Mouse (Mus musculus): Measurements from ENCODE around the gene Cfap161. TPM values are rescaled to one million over a fixed set of nuclear protein-coding genes. Genes with fewer than 3 reads are reported as not detected.

Gene Cfap161
- polyA plus RNA-seq, 1 experiment from 2014 or later = 2.3 TPM

DNA sequence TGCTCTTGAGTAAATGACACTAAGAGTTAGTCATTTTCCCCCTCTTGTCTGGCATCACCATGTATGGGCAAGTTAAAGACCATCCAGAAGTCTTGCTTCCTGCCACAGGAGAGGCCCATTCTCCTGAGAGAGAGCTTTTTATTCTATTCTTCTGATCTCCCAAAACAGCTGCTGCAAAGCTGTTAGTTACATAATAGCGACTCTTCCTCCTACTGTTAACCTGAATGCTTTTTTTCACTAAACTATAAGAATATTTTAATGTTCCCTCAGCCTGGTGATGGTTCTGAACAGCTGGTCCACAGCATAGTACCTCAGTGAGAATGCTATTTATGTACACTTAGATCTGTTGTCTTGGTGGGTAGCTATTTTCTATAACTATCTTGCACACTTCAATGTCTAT, 21.0 kb upstream of the Cfap161 start:
- H3K4me3 ChIP-seq (ENCODE audit: low read depth, low read length) = no peak overlapping the region
- no peaks in the 10 kb centered on the region for H3K9me3 ChIP-seq (replicated peaks; ENCODE audit: control insufficient read depth, low read length, poor library complexity, severe bottlenecking)
- no peak overlapping the region for H3K9ac ChIP-seq (ENCODE audit: low read depth, low read length)
- no peaks in the 10 kb centered on the region for H3K36me3 ChIP-seq (ENCODE audit: control insufficient read depth, insufficient read depth, low read length)
- no peak for ATAC-seq
- H3K4me2 ChIP-seq (ENCODE audit: low read length) = no peak overlapping the region
- H3K27me3 ChIP-seq (ENCODE audit: control insufficient read depth, insufficient read depth, low read depth, low read length) = no peaks in the 10 kb centered on the region
- 85% methylated on average over 1 of the region's 1 CpGs for WGBS
- H3K4me1 ChIP-seq (ENCODE audit: control insufficient read depth, insufficient read depth, low read length) = peaks cover 5% of the 10 kb centered on the region
- no peak overlapping the region for H3K27ac ChIP-seq (ENCODE audit: low read length)

- H3K36me3 ChIP-seq (ENCODE audit: control insufficient read depth, insufficient read depth, low read length) = no peaks in the 10 kb centered on the region
- peaks cover 13% of the 10 kb centered on the region for H3K4me1 ChIP-seq (ENCODE audit: control insufficient read depth, insufficient read depth, low read length)
- 7% methylated on average over 4 of the region's 4 CpGs for WGBS
- no peak overlapping the region for H3K4me3 ChIP-seq (ENCODE audit: low read depth, low read length)
- ATAC-seq = no peak
- no peaks in the 10 kb centered on the region for H3K27me3 ChIP-seq (ENCODE audit: control insufficient read depth, insufficient read depth, low read depth, low read length)
- no peak overlapping the region for H3K27ac ChIP-seq (ENCODE audit: low read length)
- H3K9ac ChIP-seq (ENCODE audit: low read depth, low read length) = no peak overlapping the region
- H3K4me2 ChIP-seq (ENCODE audit: low read length) = no peak overlapping the region
- H3K9me3 ChIP-seq (replicated peaks; ENCODE audit: control insufficient read depth, low read length, poor library complexity, severe bottlenecking) = no peaks in the 10 kb centered on the region
These were observed 19.3 kb upstream of the Cfap161 start for GRCm38 (mm10) chr7:83813993-83814392.

DNA sequence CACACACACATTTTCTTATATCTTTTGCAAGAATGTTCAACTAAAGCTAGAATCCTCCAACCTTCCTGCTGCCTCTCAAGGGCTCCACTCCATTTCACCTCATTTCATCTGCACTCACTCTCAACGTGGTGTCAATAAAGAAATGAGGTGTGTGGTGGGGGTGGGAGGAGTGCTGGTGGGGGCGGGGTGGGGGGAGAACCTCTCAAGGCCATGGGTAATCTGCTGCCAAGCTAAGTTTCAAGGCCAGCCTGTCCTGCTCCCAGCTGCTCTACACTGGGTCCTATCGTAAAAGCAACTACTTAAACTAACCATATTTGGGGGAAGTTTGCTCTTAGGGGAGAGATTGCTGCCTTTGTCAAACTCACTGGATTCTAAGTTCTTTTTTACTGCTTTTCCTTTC, 18.8 kb upstream of the Cfap161 start:
- Histone ChIP-seq H3K4me2 (ENCODE audit: low read length) (no peak overlapping the region), H3K27me3 (ENCODE audit: control insufficient read depth, insufficient read depth, low read depth, low read length) (no peaks in the 10 kb centered on the region), H3K4me3 (ENCODE audit: low read depth, low read length) (no peak overlapping the region), H3K27ac (ENCODE audit: low read length) (no peak overlapping the region), H3K4me1 (ENCODE audit: control insufficient read depth, insufficient read depth, low read length) (peaks cover 13% of the 10 kb centered on the region), H3K36me3 (ENCODE audit: control insufficient read depth, insufficient read depth, low read length) (no peaks in the 10 kb centered on the region), H3K9ac (ENCODE audit: low read depth, low read length) (no peak overlapping the region), H3K9me3 (replicated peaks; ENCODE audit: control insufficient read depth, low read length, poor library complexity, severe bottlenecking) (no peaks in the 10 kb centered on the region)
- 18% methylated on average over 3 of the region's 3 CpGs for WGBS
- no peak for ATAC-seq

- Histone ChIP-seq H3K27ac (ENCODE audit: low read length) (no peak overlapping the region), H3K9me3 (replicated peaks; ENCODE audit: control insufficient read depth, low read length, poor library complexity, severe bottlenecking) (no peaks in the 10 kb centered on the region), H3K27me3 (ENCODE audit: control insufficient read depth, insufficient read depth, low read depth, low read length) (no peaks in the 10 kb centered on the region), H3K4me2 (ENCODE audit: low read length) (no peak overlapping the region), H3K9ac (ENCODE audit: low read depth, low read length) (no peak overlapping the region), H3K4me3 (ENCODE audit: low read depth, low read length) (no peak overlapping the region), H3K4me1 (ENCODE audit: control insufficient read depth, insufficient read depth, low read length) (peaks cover 13% of the 10 kb centered on the region), H3K36me3 (ENCODE audit: control insufficient read depth, insufficient read depth, low read length) (no peaks in the 10 kb centered on the region)
- WGBS = 84% methylated on average over 6 of the region's 6 CpGs
- ATAC-seq = no peak
These were observed 18.3 kb upstream of the Cfap161 start for GRCm38 (mm10) chr7:83813016-83813415.

GRCm38 (mm10) chr7:83812581-83812980, 17.9 kb upstream of the Cfap161 start:
- 80% methylated on average over 10 of the region's 10 CpGs for WGBS

DNA sequence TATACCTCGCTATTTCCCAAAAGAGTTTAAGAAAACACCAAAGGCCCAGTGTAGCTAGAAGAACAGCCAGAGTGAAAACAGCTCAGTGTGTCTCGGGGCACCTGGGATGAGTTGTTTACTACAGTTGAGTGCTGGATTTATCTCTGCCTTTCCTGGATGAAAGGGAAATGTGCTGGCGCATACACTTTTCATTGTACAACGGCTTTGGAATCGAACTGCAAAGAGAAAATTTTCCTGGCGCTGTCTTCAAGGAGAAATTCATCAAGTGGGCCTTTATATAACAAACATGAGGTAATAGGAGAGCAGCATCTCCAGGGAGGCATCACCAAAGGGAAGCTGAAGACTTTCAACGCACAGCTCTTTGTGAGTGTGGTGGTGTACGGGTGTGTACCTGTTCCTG, 17.2 kb upstream of the Cfap161 start:
- 78% methylated on average over 8 of the region's 8 CpGs for WGBS
- H3K9ac ChIP-seq (ENCODE audit: low read depth, low read length) = no peak overlapping the region
- ATAC-seq = no peak

More at GRCm38 (mm10) chr7:83812581-83812980, 17.9 kb upstream of the Cfap161 start:
- H3K4me2 ChIP-seq (ENCODE audit: low read length) = no peak overlapping the region
- H3K4me3 ChIP-seq (ENCODE audit: low read depth, low read length) = no peak overlapping the region
- H3K9ac ChIP-seq (ENCODE audit: low read depth, low read length) = no peak overlapping the region
- peaks cover 13% of the 10 kb centered on the region for H3K4me1 ChIP-seq (ENCODE audit: control insufficient read depth, insufficient read depth, low read length)
- no peak overlapping the region for H3K27ac ChIP-seq (ENCODE audit: low read length)
- no peaks in the 10 kb centered on the region for H3K9me3 ChIP-seq (replicated peaks; ENCODE audit: control insufficient read depth, low read length, poor library complexity, severe bottlenecking)
- H3K36me3 ChIP-seq (ENCODE audit: control insufficient read depth, insufficient read depth, low read length) = no peaks in the 10 kb centered on the region
- no peak for ATAC-seq
- H3K27me3 ChIP-seq (ENCODE audit: control insufficient read depth, insufficient read depth, low read depth, low read length) = no peaks in the 10 kb centered on the region

DNA sequence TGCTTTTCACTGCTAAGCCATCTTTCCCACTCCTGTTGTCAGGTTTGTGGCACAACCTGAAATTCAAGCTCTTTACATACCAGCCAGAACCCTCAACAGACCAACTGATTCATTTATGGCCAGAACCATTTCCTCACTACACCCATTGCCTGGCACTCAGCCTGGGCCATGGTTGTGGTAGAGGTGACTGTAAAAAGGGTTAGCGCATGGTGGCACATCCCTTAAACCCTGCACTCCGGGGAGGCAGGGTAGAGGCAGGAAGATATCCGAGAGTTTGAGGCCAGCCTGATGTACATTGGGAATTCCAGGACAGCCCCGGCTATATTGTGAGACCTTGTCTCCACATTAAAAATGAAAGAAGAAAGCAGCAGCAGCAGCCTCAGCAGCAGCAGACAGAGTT, 16.8 kb upstream of the Cfap161 start:
- no peak overlapping the region for H3K27ac ChIP-seq (ENCODE audit: low read length)
- WGBS = 88% methylated on average over 4 of the region's 4 CpGs
- H3K4me3 ChIP-seq (ENCODE audit: low read depth, low read length) = no peak overlapping the region
- no peaks in the 10 kb centered on the region for H3K9me3 ChIP-seq (replicated peaks; ENCODE audit: control insufficient read depth, low read length, poor library complexity, severe bottlenecking)
- H3K36me3 ChIP-seq (ENCODE audit: control insufficient read depth, insufficient read depth, low read length) = no peaks in the 10 kb centered on the region
- no peak for ATAC-seq
- no peak overlapping the region for H3K4me2 ChIP-seq (ENCODE audit: low read length)
- H3K27me3 ChIP-seq (ENCODE audit: control insufficient read depth, insufficient read depth, low read depth, low read length) = no peaks in the 10 kb centered on the region
- no peak overlapping the region for H3K9ac ChIP-seq (ENCODE audit: low read depth, low read length)
- H3K4me1 ChIP-seq (ENCODE audit: control insufficient read depth, insufficient read depth, low read length) = peaks cover 13% of the 10 kb centered on the region

More for the DNA sequence above, 17.2 kb upstream of the Cfap161 start:
- H3K27ac ChIP-seq (ENCODE audit: low read length) = no peak overlapping the region
- no peaks in the 10 kb centered on the region for H3K27me3 ChIP-seq (ENCODE audit: control insufficient read depth, insufficient read depth, low read depth, low read length)
- H3K9me3 ChIP-seq (replicated peaks; ENCODE audit: control insufficient read depth, low read length, poor library complexity, severe bottlenecking) = no peaks in the 10 kb centered on the region
- H3K4me3 ChIP-seq (ENCODE audit: low read depth, low read length) = no peak overlapping the region
- H3K36me3 ChIP-seq (ENCODE audit: control insufficient read depth, insufficient read depth, low read length) = no peaks in the 10 kb centered on the region
- H3K4me1 ChIP-seq (ENCODE audit: control insufficient read depth, insufficient read depth, low read length) = peaks cover 13% of the 10 kb centered on the region
- no peak overlapping the region for H3K4me2 ChIP-seq (ENCODE audit: low read length)

DNA sequence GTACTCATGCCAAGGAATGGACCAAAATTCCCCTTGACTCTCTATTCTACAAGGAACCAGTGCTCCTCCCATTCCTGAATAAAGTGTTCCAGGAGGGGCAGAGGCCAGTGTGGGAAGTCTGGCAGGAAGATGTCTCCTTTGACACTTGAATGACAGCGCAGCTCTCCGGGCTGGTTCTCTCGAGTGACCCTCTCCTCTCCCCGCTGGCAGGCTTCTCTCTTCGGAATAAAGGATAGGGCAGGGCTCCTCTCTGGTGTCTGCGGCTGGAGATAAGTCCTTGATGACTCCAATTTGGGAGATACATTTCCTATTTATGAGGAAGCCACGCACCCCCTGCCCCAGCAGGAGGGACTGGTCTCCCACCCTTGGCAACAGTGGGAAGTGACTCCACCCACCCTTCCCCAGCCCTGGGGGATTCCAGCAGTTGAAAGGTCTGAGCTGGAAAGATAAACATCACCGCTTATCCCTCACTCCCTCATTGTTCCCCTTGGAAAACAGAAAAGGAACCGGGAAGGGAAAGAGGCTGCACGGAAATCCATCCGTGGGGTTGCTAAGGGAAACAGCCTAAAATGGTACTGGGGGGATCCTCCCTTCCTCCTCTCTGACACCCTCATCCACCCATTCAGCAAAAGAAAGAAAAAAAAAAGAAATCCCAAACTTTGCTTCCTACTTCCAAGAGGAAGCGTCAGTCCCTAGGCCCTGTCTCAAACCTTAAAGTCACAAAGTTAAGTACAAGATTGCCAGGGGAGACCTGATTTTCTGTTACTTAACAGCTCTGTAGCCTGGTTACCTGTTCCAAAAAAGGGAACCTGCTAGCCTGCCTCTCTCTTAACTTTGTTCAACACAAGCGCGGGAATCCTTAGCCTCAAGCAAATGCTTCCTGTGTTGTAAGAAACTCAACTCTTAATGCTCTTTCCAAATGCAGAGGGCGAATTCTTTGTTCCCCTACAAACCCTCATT, 15.7 kb upstream of the Cfap161 start:
- Histone ChIP-seq H3K27me3 (ENCODE audit: control insufficient read depth, insufficient read depth, low read depth, low read length) (no peaks in the 10 kb centered on the region), H3K9me3 (replicated peaks; ENCODE audit: control insufficient read depth, low read length, poor library complexity, severe bottlenecking) (no peaks in the 10 kb centered on the region), H3K9ac (ENCODE audit: low read depth, low read length) (no peak overlapping the region), H3K4me3 (ENCODE audit: low read depth, low read length) (no peak overlapping the region), H3K4me2 (ENCODE audit: low read length) (peak overlapping the region; percentile 24), H3K36me3 (ENCODE audit: control insufficient read depth, insufficient read depth, low read length) (no peaks in the 10 kb centered on the region), H3K4me1 (ENCODE audit: control insufficient read depth, insufficient read depth, low read length) (peaks cover 13% of the 10 kb centered on the region), H3K27ac (ENCODE audit: low read length) (no peak overlapping the region)
- 0 out of 2 replicates have a peak, but pooled peaks have one; percentile 49 for ATAC-seq
- WGBS = 12% methylated on average over 15 of the region's 15 CpGs

- WGBS = 13% methylated on average over 3 of the region's 3 CpGs
These were observed 15.0 kb upstream of the Cfap161 start for GRCm38 (mm10) chr7:83809715-83810114.

More at GRCm38 (mm10) chr7:83809715-83810114, 15.0 kb upstream of the Cfap161 start:
- Histone ChIP-seq H3K9me3 (replicated peaks; ENCODE audit: control insufficient read depth, low read length, poor library complexity, severe bottlenecking) (no peaks in the 10 kb centered on the region), H3K4me3 (ENCODE audit: low read depth, low read length) (no peak overlapping the region), H3K27me3 (ENCODE audit: control insufficient read depth, insufficient read depth, low read depth, low read length) (no peaks in the 10 kb centered on the region), H3K27ac (ENCODE audit: low read length) (no peak overlapping the region), H3K4me2 (ENCODE audit: low read length) (no peak overlapping the region; the same call in 1 of the 2 replicates), H3K4me1 (ENCODE audit: control insufficient read depth, insufficient read depth, low read length) (peaks cover 13% of the 10 kb centered on the region), H3K9ac (ENCODE audit: low read depth, low read length) (no peak overlapping the region), H3K36me3 (ENCODE audit: control insufficient read depth, insufficient read depth, low read length) (no peaks in the 10 kb centered on the region)
- ATAC-seq = no peak
